Mouse (Mus musculus): Measurements from ENCODE around the gene Lypd5. TPM values are rescaled to one million over a fixed set of nuclear protein-coding genes. Genes with fewer than 3 reads are reported as not detected.

The Lypd5 gene
- polyA plus RNA-seq, 1 experiment, result not detected

GRCm38 (mm10) chr7:24368226-24368625 lies 19.2 kb downstream of the Lypd5 start:
- Histone ChIP-seq H3K4me3 (ENCODE audit: extremely low read depth, insufficient read depth, insufficient read length) (no peak overlapping the region), H3K27me3 (ENCODE audit: control insufficient read depth, insufficient read depth, low read length) (no peaks in the 10 kb centered on the region), H3K27ac (ENCODE audit: insufficient read depth, low read length) (no peak overlapping the region), H3K4me1 (ENCODE audit: control insufficient read depth, insufficient read depth, insufficient read length) (peaks cover 21% of the 10 kb centered on the region; the same call in 1 of the 2 replicates), H3K36me3 (ENCODE audit: control insufficient read depth, insufficient read depth, low read length) (no peaks in the 10 kb centered on the region)
- no peak for TF ChIP-seq CTCF (IDR thresholded peaks at IDR 0.05; ENCODE audit: extremely low read depth, insufficient read depth, insufficient read length, insufficient replicate concordance)
- 32% methylated on average over 4 of the region's 4 CpGs for WGBS
- DNase-seq (ENCODE audit: low read depth in 1 of 2, low spot score in 2 of 2), result no peak

GRCm38 (mm10) chr7:24368946-24369345 lies 19.9 kb downstream of the Lypd5 start:
- peaks cover 27% of the 10 kb centered on the region; the same call in 1 of the 2 replicates for H3K4me1 ChIP-seq (ENCODE audit: control insufficient read depth, insufficient read depth, insufficient read length)
- H3K4me3 ChIP-seq (ENCODE audit: extremely low read depth, insufficient read depth, insufficient read length), result no peak overlapping the region
- 72% methylated on average over 7 of the region's 7 CpGs for WGBS
- DNase-seq (ENCODE audit: low read depth in 1 of 2, low spot score in 2 of 2), result no peak
- no peak for TF ChIP-seq POLR2A (IDR thresholded peaks at IDR 0.05; ENCODE audit: low read depth, low read length)
- TF ChIP-seq CTCF (IDR thresholded peaks at IDR 0.05; ENCODE audit: extremely low read depth, insufficient read depth, insufficient read length, insufficient replicate concordance), result no peak
- peak overlapping the region; percentile 93 for H3K27ac ChIP-seq (ENCODE audit: insufficient read depth, low read length)
- H3K27me3 ChIP-seq (ENCODE audit: control insufficient read depth, insufficient read depth, low read length), result no peaks in the 10 kb centered on the region
- H3K36me3 ChIP-seq (ENCODE audit: control insufficient read depth, insufficient read depth, low read length), result no peaks in the 10 kb centered on the region

- TF ChIP-seq POLR2A (IDR thresholded peaks at IDR 0.05; ENCODE audit: low read depth, low read length) (peak; percentile 43), CTCF (IDR thresholded peaks at IDR 0.05; ENCODE audit: extremely low read depth, insufficient read depth, insufficient read length, insufficient replicate concordance) (no peak)
- WGBS, result 4% methylated on average over 23 of the region's 23 CpGs
- H3K27me3 ChIP-seq (ENCODE audit: control insufficient read depth, insufficient read depth, low read length), result no peaks in the 10 kb centered on the region
- H3K27ac ChIP-seq (ENCODE audit: insufficient read depth, low read length), result peak within 1 kb of the TSS; percentile 93
- DNase-seq (ENCODE audit: low read depth in 1 of 2, low spot score in 2 of 2), result peak; percentile 46 to 68
- peaks cover 30% of the 10 kb centered on the region; the same call in 1 of the 2 replicates for H3K4me1 ChIP-seq (ENCODE audit: control insufficient read depth, insufficient read depth, insufficient read length)
- H3K36me3 ChIP-seq (ENCODE audit: control insufficient read depth, insufficient read depth, low read length), result no peaks in the 10 kb centered on the region
- peak within 1 kb of the TSS; percentile 59 for H3K4me3 ChIP-seq (ENCODE audit: extremely low read depth, insufficient read depth, insufficient read length)
Measured at GRCm38 (mm10) chr7:24369731-24370541, 20.9 kb downstream of the Lypd5 start, which contains the start of gene Kcnn4. Gene Kcnn4 (plus strand): TSS chr7:24370263.

- Histone ChIP-seq H3K27ac (ENCODE audit: insufficient read depth, low read length) (peak overlapping the region; percentile 93), H3K36me3 (ENCODE audit: control insufficient read depth, insufficient read depth, low read length) (no peaks in the 10 kb centered on the region), H3K4me3 (ENCODE audit: extremely low read depth, insufficient read depth, insufficient read length) (peak overlapping the region; percentile 59), H3K4me1 (ENCODE audit: control insufficient read depth, insufficient read depth, insufficient read length) (peaks cover 30% of the 10 kb centered on the region; the same call in 1 of the 2 replicates), H3K27me3 (ENCODE audit: control insufficient read depth, insufficient read depth, low read length) (no peaks in the 10 kb centered on the region)
- WGBS, result 18% methylated on average over 7 of the region's 7 CpGs
- TF ChIP-seq CTCF (IDR thresholded peaks at IDR 0.05; ENCODE audit: extremely low read depth, insufficient read depth, insufficient read length, insufficient replicate concordance) (no peak), POLR2A (IDR thresholded peaks at IDR 0.05; ENCODE audit: low read depth, low read length) (no peak)
- DNase-seq (ENCODE audit: low read depth in 1 of 2, low spot score in 2 of 2), result no peak
Measured at GRCm38 (mm10) chr7:24371012-24371808, 22.2 kb downstream of the Lypd5 start.

GRCm38 (mm10) chr7:24371809-24372145 lies 22.8 kb downstream of the Lypd5 start:
- DNase-seq (ENCODE audit: low read depth in 1 of 2, low spot score in 2 of 2), result no peak
- H3K27ac ChIP-seq (ENCODE audit: insufficient read depth, low read length), result peak overlapping the region; percentile 93
- H3K4me3 ChIP-seq (ENCODE audit: extremely low read depth, insufficient read depth, insufficient read length), result peak overlapping the region; percentile 59
- no peaks in the 10 kb centered on the region for H3K27me3 ChIP-seq (ENCODE audit: control insufficient read depth, insufficient read depth, low read length)
- TF ChIP-seq POLR2A (IDR thresholded peaks at IDR 0.05; ENCODE audit: low read depth, low read length) (no peak), CTCF (IDR thresholded peaks at IDR 0.05; ENCODE audit: extremely low read depth, insufficient read depth, insufficient read length, insufficient replicate concordance) (no peak)
- H3K36me3 ChIP-seq (ENCODE audit: control insufficient read depth, insufficient read depth, low read length), result no peaks in the 10 kb centered on the region
- H3K4me1 ChIP-seq (ENCODE audit: control insufficient read depth, insufficient read depth, insufficient read length), result peaks cover 32% of the 10 kb centered on the region; the same call in 1 of the 2 replicates
- 27% methylated on average over 3 of the region's 3 CpGs for WGBS

- no peak for DNase-seq (ENCODE audit: low read depth in 1 of 2, low spot score in 2 of 2)
- Histone ChIP-seq H3K27ac (ENCODE audit: insufficient read depth, low read length) (peak overlapping the region; percentile 93), H3K4me1 (ENCODE audit: control insufficient read depth, insufficient read depth, insufficient read length) (peaks cover 37% of the 10 kb centered on the region), H3K36me3 (ENCODE audit: control insufficient read depth, insufficient read depth, low read length) (peaks cover 2% of the 10 kb centered on the region; the same call in 1 of the 2 replicates), H3K27me3 (ENCODE audit: control insufficient read depth, insufficient read depth, low read length) (no peaks in the 10 kb centered on the region), H3K4me3 (ENCODE audit: extremely low read depth, insufficient read depth, insufficient read length) (peak overlapping the region; percentile 59; the same call in 1 of the 2 replicates)
- TF ChIP-seq POLR2A (IDR thresholded peaks at IDR 0.05; ENCODE audit: low read depth, low read length) (no peak), CTCF (IDR thresholded peaks at IDR 0.05; ENCODE audit: extremely low read depth, insufficient read depth, insufficient read length, insufficient replicate concordance) (no peak)
- 7% methylated on average over 11 of the region's 11 CpGs for WGBS
Measured at GRCm38 (mm10) chr7:24372300-24372699, 23.3 kb downstream of the Lypd5 start.

Measured in spleen, adult 2 months (tissue).